Mouse (Mus musculus) layer of hippocampus, adult 8-10 months (tissue): ENCODE results near the gene Sde2. TPM values are rescaled to one million over a fixed set of nuclear protein-coding genes. Genes with fewer than 3 reads are reported as not detected.

Experiments used
- DNase-seq, 2 experiments: peaks; one replicate each; pipeline ENCODE4 v3.0.0; 2022; ENCODE audit warnings: low spot score in 2 of 2
- total RNA-seq, 4 experiments: library from RNA; stranded (reverse); gene quantifications; 2 replicates each; pipeline ENCODE4 v1.2.4; 2022

Sde2 gene
- total RNA-seq, 4 experiments from 2014 or later: 22.3 to 24.9 (median 22.6) TPM

- DNase-seq: no peak
Measured at GRCm38 (mm10) chr1:180917053-180917452, 66.1 kb downstream of the Sde2 start.

Other genes starting within 250 kb of the Sde2 start
- gene Lin9, start 210.0 kb upstream of the Sde2 start, total RNA-seq: 1 to 10 TPM; 2.7 to 4.6 (median 3.6) TPM
- gene Mixl1, start 154.1 kb upstream of the Sde2 start, total RNA-seq: not detected
- 10 to 100 TPM; 32.5 to 36.3 (median 34.8) TPM for gene Acbd3, start 125.1 kb upstream of the Sde2 start, total RNA-seq
- 100 to 1,000 TPM; 296 to 316 (median 303) TPM for gene H3f3a, start 37.2 kb upstream of the Sde2 start, total RNA-seq
- 1 to 10 TPM in 2 of 4 experiments, under 1 TPM in 2; 0.68 to 3.4 (median 1.7) TPM for gene Lefty2, start 42.0 kb downstream of the Sde2 start, total RNA-seq
- gene Pycr2, start 53.2 kb downstream of the Sde2 start, total RNA-seq: 10 to 100 TPM; 36.2 to 39.7 (median 39.3) TPM
- gene Lefty1, start 83.9 kb downstream of the Sde2 start, total RNA-seq: 1 to 10 TPM; 6.6 to 8.4 (median 7.8) TPM
- gene Tmem63a, start 91.2 kb downstream of the Sde2 start, total RNA-seq: 10 to 100 TPM; 25.6 to 39.3 (median 29.1) TPM
- 10 to 100 TPM; 31.7 to 53.2 (median 43.4) TPM for gene Ephx1, start 169.8 kb downstream of the Sde2 start, total RNA-seq
- gene 9130409I23Rik, start 200.1 kb downstream of the Sde2 start, total RNA-seq: under 1 TPM in 1 of 4 experiments, not detected in 3; 0.16 TPM